Mouse (Mus musculus): ENCODE measurements around the gene Pcnx3.

Gene Pcnx3

DNA sequence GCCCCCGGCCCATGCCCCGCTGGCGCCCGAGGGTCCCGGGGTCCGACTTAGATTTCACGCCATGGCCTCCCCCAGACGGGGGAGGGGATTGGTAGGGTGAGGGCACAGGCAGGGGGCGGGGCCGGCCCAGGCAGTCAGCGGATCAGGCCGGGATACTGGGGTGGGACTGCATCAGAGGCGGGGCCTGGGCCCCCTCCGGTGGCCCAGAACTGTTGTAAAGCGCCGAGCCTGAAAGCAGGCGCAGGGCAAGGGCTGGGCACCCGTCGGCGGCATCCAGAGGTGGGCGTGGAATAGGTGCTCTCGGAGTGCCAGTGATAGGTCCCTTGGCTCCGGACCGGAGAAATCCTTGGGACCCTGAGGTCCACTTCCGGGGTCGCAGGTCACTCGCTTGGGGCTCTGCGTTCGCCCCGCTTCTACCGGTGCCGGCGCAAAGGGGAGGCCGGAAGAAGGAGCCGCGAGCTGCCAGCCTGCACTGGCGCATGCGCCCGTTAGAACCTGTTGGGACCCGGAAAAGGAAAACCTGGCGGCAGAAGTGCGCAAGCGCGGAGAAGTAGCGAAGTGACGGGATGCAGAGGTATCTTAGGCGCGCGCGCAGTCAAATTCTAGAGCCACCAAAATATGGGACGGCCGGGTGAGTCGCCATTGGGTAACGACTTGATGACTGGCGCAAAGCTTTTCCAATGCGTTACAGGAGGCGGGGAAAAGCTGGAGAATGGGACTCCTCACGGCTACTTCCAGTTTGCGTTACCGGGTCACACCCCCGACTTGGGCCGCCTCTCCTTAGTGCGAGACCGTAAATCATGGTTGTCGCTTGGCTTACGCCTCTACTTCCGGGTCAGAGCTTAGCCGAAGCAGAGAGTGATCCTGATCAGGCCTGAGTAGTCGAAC, at the start of gene Pcnx3, which contains the start of gene Map3k11:
TSS of gene Pcnx3 (minus strand) at position 709 of the 888 bp plus-strand sequence.
TSS of gene Map3k11 (plus strand) at position 543 of the 888 bp plus-strand sequence.
- in situ Hi-C loops (cut with MboI; ENCODE audit: low sequenced_read_pairs) = no loop called here

DNA sequence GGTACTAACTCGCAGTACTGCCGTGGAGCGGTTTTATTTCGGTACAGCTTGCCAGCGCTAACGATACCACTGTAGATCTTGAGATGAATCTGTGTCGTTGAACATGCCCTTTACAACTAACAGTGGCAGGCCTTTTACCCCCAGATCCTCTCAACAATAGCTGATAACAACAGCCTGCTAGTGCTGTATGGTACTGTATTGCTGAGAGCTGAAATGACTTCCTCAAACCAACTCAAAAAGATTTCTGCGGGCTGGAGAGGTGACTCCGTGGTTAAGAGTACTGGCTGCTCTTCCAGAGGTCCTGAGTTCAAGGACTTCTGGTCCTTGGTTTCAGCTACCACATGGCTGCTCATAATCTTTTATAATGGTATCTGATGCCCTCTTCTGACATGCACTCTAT, 45.6 kb upstream of the Pcnx3 start:
- in situ Hi-C loops (cut with MboI; ENCODE audit: low sequenced_read_pairs) = no loop called here

DNA sequence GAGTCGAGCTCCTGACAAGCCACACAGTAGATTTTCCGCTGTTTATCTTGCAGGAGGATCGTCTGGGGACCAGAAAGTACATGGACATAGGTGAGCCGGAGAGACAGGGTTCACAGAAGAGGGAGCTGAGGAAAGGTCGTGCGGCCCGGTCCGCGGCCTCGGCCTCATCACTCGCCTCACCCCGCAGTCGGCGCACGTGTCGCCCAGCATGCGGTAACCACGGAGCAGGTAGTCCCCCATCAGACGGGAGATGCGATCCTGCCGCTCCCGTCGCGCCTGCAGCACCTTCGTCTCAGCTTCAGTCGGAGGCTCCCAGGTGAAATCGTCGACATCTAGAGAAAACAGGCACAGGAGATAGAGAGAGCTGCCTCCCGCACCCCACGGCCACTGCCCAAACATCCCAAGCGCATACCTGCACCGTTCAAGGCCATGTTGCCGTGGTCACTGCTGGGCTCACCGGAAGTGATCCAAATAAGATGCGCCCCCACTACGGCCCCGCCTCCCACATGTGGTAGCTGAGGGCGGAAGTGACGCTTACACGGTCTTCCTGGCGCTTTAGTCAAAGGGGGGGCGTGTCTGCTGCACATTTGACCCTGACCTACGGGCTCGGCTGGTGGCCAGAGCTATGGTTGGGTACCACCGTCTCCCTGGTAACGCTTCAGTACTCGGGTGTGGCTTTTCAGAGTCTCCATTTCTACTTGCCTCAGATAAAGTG, 42.7 kb upstream of the Pcnx3 start:
- in situ Hi-C loops (cut with MboI; ENCODE audit: low sequenced_read_pairs) = no loop called here

DNA sequence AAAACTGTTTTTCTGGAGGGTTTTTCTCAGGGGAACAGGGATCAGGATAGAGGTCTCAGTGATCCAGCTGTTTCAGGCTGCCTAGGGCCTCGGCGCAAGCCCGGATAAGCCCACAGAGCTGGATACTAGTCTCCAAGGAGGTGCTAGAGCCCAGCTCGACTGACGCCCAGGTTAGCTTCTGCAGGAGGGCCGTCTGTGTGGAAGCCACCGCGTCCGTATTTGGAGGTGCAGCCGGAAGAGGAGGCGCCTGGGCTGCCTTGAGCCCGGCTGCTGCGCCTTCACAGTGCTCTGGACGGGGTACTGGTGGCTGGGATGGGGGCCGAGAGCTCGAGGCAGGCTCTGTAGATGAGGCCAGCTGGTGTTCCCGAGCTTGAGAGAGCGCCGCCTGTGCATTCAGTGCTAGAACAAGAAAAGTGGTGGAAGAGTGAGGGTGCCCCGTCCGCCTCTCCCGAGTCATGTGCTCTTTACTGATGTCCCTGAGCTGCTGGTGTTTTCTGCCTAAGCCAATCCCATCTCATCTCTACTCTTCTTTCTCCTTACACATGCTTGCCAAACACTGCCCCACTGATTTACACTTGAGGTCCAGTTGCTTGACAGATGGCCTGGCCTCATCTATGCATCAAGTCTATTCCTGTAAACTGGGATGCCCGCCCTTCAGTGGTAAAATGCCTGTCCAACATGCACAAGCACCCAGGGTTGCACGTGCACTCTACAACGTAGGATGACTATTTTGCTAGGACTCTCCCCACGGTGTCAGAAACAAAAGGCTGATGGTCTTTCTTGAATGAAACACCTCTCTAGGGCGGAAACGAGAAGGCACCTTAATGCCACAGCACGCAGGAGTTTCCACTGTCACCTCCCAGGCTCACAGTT, 41.8 kb upstream of the Pcnx3 start:
- in situ Hi-C loops (cut with MboI; ENCODE audit: low sequenced_read_pairs) = no loop called here

DNA sequence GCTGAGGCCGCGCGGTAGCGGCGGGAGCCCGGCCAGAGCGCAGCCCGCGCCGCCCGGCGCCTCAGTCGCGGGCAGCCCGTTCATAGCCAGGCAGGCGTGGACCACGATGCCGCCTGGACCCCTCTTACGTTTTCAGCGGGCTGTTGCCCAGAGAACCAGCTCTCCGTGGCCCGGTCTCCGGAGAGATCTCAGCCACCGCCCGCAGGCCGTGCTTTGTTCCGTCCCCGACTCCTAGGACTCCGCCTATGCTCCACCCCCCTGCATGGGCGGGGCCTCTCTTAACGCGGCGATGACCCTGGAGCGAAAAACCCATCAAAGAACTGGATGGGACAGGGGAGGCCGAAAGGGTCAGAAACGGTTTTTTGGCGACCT, 40.7 kb upstream of the Pcnx3 start, which contains the start of gene Fam89b:
TSS of gene Fam89b (minus strand) at position 210 of the 372 bp plus-strand sequence.
- in situ Hi-C loops (cut with MboI; ENCODE audit: low sequenced_read_pairs) = no loop called here

DNA sequence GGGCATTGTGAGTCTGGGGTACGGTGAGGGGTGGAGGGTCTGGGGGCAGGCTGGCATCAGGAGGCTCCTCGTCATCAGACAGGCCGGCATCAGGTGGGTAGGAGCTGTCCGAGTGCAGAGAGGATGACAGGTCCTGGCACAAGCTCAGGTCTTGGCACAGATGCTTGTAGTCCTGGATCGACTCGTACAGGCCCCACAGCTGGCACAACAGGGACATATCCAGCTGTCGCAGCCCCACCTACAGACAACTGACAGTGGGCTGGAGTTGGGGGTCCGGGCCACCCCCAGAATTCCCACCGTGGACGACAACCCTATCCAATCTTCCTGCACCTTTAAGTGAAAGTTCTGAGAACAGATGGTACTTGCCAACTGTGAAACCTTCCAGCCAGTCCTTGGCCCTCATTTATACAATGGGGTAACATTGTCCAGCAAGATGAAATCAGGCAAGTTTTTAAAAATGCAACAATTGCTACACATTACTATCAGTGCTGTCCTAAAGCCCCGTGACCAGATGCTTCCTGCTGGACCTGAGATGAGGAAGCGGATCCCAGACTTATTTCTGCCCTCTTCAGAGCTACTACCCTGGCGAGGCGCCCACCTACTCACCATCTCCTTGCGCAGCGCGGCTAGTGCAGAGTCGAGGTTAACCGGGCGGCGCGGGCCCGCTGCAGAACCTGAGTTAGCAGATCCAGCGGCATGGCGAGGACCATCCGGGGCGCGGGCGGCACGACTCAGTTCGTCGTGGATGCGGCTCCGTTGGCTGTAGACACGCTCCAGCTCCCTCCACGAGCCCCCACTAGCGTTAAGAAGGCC, 40.1 kb upstream of the Pcnx3 start:
- in situ Hi-C loops (cut with MboI; ENCODE audit: low sequenced_read_pairs) = no loop called here

DNA sequence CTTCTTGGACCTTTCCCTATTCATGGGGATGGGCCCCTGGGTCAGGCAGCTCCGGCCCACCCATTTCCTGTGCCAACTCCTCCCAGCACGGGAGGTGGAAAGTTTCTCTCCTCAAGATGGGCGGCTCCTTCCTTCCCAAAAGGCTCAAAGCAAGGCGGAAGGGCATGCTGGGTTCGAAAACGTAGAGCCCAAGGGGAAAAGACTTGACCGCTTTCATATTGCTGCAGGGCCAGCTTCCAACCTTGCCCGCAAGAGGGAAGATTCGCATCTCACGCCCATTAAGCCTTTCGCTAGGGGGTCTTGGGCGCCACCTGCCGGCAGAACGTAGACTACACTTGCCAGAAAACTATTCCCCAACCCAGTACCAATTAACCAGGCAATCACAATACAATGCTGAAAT, 39.0 kb upstream of the Pcnx3 start:
- in situ Hi-C loops (cut with MboI; ENCODE audit: low sequenced_read_pairs) = no loop called here

DNA sequence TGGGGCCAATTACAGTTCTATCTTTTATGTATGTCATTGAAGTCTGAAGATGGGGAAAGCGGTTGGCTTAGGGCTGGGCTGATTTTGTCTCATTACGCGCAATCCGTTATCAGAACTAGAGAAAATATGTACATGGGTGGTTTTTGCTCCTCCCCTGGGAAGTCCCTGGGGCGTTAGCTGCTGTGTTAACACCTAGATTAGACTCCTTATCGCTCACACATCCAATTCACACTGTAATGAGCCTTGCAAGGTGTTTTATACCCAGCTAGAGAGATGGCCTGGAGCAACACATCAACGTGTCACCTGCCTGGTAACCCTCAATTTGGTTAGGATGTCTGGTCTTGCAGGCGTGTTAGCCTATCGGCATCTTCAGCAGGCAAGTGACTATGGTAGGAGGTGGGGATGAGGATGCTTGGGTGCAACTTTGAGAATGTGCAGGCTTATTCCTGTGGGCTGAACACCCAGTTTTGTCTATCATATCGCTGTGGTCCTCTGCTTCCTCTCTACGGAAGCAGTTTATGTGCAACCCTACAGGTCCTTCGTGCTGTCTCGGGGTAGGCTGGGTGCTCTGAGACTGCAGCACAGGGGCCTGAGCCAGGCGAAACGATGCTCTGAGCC, 38.4 kb upstream of the Pcnx3 start:
- in situ Hi-C loops (cut with MboI; ENCODE audit: low sequenced_read_pairs) = no loop called here

DNA sequence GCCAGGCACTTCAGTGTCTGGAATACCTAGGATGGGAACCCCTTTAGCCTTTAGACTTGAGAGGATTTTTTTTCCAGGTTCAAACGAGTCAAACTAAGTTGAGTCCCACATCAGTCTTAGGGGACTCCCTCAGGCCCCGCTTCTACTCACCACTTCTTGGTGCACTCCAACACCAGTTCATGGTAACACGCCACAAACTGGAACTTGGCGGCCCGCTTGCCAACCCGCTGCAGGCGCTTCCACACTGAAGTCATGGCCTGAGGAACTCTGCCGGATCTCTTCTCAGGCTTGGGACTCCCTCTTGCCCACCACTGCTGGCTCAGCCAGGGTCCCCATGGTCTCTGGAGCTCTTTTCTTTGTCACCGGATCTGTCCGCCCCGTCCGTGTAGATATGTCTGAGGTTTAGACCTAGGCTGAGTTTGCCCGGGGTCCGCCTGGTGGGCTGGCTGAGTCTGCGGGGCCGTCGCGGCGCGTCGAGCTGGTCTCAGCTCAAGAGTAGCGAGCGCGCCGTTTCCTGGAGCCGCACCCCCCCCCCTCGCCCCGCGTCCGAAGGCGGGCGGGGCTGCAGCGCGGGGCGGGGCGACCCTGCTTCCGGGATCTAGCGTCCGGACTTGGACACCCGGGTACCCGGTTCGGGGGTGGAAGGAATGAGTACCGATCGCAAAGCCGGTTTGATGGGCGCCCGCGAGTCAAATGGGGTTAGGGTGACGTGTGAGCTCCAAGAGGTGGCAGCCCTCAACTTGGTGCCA, 37.2 kb upstream of the Pcnx3 start, which contains the start of gene Ehbp1l1:
TSS of gene Ehbp1l1 (minus strand) at position 551 of the 749 bp plus-strand sequence.
- in situ Hi-C loops (cut with MboI; ENCODE audit: low sequenced_read_pairs) = no loop called here

DNA sequence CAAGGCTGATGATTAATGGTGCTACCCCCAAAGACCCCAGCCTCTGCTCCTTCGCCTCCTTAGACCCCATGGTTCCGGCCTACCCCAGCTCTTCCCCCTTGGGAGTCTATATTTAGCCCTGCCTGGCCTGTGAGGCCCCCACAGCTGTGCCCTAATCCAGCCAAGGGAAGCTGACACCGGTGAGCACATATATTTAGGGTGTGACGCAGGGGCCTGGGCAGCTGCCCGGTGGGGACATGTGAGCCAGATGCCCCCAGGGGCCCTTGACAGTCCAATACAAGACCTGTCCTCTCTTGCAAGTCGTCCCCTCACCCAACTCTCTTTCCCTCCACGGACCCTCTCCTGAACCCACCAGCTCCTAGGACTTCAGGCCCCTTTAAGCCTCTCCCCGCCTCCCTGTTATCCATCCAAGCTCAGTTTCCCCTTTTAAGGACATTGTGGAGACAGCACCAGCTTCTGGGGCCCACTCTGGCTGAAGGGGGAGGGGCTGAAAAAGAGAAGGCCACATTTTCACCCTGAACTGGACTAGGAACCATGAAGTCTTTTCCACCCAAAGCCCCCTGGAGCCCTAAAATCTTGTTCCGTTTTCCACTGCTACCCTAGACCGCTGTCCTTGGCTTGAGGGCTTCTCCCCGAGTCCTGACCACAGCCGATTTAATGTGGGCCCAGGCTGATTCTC, 36.5 kb upstream of the Pcnx3 start:
- in situ Hi-C loops (cut with MboI; ENCODE audit: low sequenced_read_pairs) = no loop called here

DNA sequence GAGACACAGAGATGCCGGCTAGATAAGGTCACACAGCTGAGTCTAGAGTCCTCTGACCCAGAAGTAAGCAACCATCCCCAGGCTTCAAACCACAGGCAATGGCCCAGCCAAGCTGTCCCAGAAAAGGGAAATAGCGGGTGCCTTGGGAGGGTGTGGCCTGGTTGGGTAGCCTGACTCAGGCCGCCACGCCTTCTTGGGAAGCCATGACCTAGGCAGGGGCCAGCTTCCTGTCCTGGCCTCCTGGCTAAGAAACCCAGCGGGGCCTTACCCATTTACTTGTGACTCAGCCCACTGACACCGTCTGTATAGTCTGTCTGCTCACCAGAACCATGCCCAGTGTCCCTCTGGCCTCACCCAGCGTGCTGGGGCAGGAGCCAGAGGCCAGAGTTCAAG, 35.8 kb upstream of the Pcnx3 start:
- in situ Hi-C loops (cut with MboI; ENCODE audit: low sequenced_read_pairs) = no loop called here

DNA sequence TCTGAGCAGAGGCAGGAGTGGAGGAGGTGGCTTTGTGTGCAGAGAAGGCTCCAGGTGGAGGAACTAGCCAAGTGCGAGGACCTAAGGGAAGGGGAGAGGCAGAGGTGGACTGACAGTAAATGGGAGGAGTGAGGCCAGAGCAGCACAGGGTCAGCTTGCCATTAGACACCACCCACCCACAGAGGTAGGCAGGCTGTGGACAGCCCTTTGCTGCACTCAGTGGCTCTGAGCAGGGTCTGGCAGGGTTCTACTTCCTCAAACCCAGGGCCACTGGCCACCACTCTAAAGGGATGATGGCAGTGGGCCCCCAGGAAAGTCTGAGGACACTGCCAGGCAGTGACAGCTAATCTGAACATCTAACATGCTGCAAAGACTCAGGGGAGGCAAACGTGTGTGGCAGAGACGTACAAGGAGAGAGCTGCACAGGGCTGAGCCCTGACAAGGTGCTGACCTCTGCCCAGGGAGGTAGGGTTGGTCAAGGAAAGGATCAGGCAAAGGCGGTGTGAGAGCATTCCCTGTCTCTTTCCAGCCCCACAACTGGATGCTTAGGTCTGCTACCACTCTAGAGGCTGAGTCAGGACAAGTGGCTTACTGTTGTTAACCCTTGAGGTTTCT, 35.3 kb upstream of the Pcnx3 start:
- in situ Hi-C loops (cut with MboI; ENCODE audit: low sequenced_read_pairs) = no loop called here

DNA sequence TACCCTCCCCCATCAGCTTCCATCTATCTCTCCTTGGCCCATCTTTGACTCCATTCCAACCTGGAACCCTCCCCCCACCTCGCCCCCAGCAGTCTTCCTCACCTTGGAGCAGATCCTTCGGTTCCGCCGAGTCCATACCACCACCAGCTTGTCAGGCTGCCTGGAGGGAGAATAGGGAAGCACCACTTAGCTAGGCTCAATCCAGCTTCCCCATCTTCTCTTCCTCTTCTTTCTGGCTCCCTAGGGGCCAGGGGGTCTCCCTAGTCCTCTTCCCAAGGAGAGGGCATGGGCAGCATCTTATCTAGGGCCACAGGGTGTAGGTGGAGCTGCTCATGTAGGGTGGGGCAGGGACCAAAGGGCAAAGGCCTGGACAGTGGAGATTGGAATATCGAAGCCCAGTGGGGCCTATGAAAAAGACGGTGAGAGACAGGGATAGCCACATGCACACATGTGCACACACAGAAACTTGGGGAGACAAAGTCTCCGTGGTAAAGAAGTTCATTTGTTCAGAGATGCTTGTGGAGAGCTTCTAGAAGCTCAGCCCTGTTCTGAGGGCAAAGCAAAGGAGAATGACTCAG, 34.2 kb upstream of the Pcnx3 start:
- in situ Hi-C loops (cut with MboI; ENCODE audit: low sequenced_read_pairs) = no loop called here

DNA sequence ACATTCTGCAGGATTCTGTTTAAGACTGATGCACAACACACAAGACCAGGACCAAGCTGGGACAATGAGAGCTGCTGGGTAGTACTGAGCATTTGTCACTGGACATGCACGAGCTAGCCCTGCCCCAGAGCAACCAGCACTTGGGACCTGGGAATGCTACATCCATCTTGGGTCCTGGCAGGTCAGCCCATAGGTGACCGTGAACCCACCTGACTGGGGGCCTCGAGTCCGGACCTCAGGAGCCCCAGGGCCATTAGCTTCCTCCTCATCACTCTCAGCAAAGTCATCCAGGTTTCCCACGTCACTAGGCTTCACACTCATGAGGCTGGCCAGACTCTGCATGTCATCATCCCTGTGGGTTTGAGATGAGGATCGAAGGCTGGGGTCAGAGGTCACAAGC, 32.5 kb upstream of the Pcnx3 start:
- in situ Hi-C loops (cut with MboI; ENCODE audit: low sequenced_read_pairs) = no loop called here

DNA sequence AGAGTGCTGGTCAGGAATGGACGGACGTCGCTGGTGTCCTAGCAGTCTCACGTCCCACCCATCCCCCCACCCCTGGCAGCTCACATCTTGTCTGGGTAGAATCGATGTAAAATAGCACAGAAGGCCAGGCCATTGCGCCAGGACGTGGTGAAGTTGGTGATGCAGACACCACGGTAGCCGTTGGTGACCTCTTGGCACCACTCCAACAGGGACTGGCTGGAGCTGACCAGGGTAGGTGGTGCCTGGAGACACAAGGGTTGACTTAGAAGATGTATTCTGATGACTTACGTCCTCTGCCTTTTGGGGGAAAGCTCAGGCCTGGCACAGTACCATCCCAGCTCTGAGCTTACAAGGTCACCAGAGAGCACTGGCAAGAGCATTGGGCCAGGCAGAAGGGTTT, 28.2 kb upstream of the Pcnx3 start:
- in situ Hi-C loops (cut with MboI; ENCODE audit: low sequenced_read_pairs) = no loop called here

DNA sequence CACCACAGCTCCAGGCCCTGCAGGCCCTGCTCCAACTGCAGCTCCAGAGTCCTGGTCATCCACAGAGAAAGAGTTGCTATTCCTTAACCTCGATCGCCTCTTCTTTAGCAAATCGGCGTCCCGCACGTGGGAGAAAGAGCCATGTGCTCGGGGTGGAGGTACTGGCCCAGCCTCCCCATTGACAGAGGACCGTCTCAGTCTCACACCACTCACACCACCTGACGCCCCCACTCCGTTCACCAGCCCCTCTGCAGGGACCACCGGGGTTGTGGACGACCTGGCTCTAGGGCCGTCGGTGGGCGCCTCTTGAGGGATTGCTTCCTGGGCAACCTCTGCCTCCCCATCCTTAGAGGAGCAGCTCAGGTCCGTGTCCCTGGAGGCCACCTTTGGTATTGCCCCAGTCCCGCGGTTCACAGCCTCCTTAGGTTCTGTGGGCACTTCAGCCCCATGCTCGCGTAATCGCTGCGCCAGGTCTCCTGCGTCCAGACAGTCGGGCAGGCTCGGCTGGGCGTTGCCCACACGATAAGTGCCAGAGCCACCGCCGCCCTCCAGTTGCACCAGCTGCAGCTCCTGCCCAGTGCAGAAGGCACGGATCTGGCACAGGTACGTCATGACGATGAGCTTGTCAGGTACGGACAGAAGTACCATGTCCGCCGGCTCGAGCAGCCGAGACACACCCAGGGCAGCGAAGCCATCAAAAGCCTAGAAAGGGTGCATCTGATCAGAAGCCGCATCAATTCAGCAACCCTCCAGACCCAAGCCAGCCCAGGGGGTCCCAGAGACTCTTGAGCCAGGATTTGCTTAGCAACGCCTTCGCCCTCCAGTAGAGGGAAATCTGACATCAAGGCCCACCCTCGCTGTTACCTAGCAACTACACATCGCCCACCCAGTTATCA, 27.3 kb upstream of the Pcnx3 start:
- in situ Hi-C loops (cut with MboI; ENCODE audit: low sequenced_read_pairs) = no loop called here

DNA sequence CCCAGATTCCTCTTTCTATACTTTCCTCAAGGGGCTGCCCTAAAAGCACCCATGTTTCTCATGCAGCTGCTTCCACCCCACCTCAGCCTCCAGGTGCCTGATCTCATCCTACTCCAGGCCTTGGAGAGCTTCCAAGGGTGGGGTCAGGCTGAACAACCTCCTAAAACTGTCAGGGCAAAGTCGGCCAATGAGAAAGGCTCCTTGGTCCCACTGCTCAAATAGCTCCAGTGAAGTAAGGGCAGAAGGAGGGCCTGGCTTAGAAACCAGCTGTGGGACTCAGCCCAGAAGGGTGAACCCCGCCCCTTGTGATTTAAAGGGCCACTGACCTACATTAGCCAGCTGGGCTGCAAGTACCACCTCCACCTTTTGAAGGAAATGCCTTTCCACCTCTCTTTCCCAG, 25.0 kb upstream of the Pcnx3 start:
- in situ Hi-C loops (cut with MboI; ENCODE audit: low sequenced_read_pairs) = no loop called here

Data from CH12F3 (cell line).